Mouse (Mus musculus): ENCODE measurements around the gene Ntrk1. TPM values are rescaled to one million over a fixed set of nuclear protein-coding genes. Genes with fewer than 3 reads are reported as not detected.

The Ntrk1 gene
- polyA plus RNA-seq, 1 experiment from 2014 or later = not detected

- no peak for TF ChIP-seq CTCF (IDR thresholded peaks at IDR 0.05)
- ATAC-seq = no peak
- H3K27me3 ChIP-seq = peaks cover 62% of the 10 kb centered on the region
- no peak for DNase-seq (ENCODE audit: low read depth, low spot score)
- CTCF ChIA-PET = interaction anchor here (0.9 to 5.8 kb wide), 16 partner anchors 9 to 81 kb away, joined by 3 to 43 read pairs (median 8); partner anchors contain the start of genes Insrr, Lrrc71 and Ntrk1
- in situ Hi-C loops (cut with MboI; ENCODE audit: low pct_unique_long_range_greater_than_20kb) = loop anchor here (5.0 kb wide), 1 partner anchor 44 kb away; no protein-coding TSS in a partner anchor
- POLR2A ChIA-PET = interaction anchor here (1.0 kb wide), 1 partner anchor 22 kb away, joined by 3 read pairs; no protein-coding TSS in a partner anchor
Measured at GRCm38 (mm10) chr3:87816166-87816565, 21.2 kb upstream of the Ntrk1 start.

GRCm38 (mm10) chr3:87812873-87813272, 17.9 kb upstream of the Ntrk1 start:
- in situ Hi-C loops (cut with MboI; ENCODE audit: low pct_unique_long_range_greater_than_20kb) = no loop called here
- no peak for TF ChIP-seq CTCF (IDR thresholded peaks at IDR 0.05)
- H3K27me3 ChIP-seq = peaks cover 65% of the 10 kb centered on the region
- POLR2A ChIA-PET = no interaction called here
- DNase-seq (ENCODE audit: low read depth, low spot score) (no peak), ATAC-seq (peak; percentile 48)
- CTCF ChIA-PET = interaction anchor here (0.9 to 1.5 kb wide), 3 partner anchors 17 to 43 kb away, joined by 3 to 6 read pairs (median 3); no protein-coding TSS in a partner anchor

- H3K27me3 ChIP-seq = peaks cover 64% of the 10 kb centered on the region
- ChIA-PET POLR2A (interaction anchor here (0.6 kb wide), 1 partner anchor 199 kb away, joined by 3 read pairs; no protein-coding TSS in a partner anchor), CTCF (interaction anchor here (0.9 to 1.5 kb wide), 2 partner anchors 26 to 42 kb away, joined by 3 to 6 read pairs; no protein-coding TSS in a partner anchor)
- no peak for TF ChIP-seq CTCF (IDR thresholded peaks at IDR 0.05)
- DNase-seq (ENCODE audit: low read depth, low spot score) (no peak), ATAC-seq (no peak)
- in situ Hi-C loops (cut with MboI; ENCODE audit: low pct_unique_long_range_greater_than_20kb) = no loop called here
Measured at GRCm38 (mm10) chr3:87812413-87812812, 17.5 kb upstream of the Ntrk1 start.

GRCm38 (mm10) chr3:87811297-87811696, 16.3 kb upstream of the Ntrk1 start:
- ATAC-seq (no peak), DNase-seq (ENCODE audit: low read depth, low spot score) (no peak)
- no peak for TF ChIP-seq CTCF (IDR thresholded peaks at IDR 0.05)
- peaks cover 53% of the 10 kb centered on the region for H3K27me3 ChIP-seq
- in situ Hi-C loops (cut with MboI; ENCODE audit: low pct_unique_long_range_greater_than_20kb) = no loop called here
- CTCF ChIA-PET = interaction anchor here (0.9 to 1.2 kb wide), 2 partner anchors 27 to 56 kb away, joined by 3 read pairs; no protein-coding TSS in a partner anchor
- POLR2A ChIA-PET = no interaction called here

GRCm38 (mm10) chr3:87809322-87809962, 14.5 kb upstream of the Ntrk1 start:
- H3K27me3 ChIP-seq = peaks cover 54% of the 10 kb centered on the region
- POLR2A ChIA-PET = no interaction called here
- CTCF ChIA-PET = interaction anchor here (1.1 to 5.5 kb wide), 3 partner anchors 15 to 39 kb away, joined by 3 to 27 read pairs (median 8); partner anchors contain the start of gene Ntrk1
- no peak for TF ChIP-seq CTCF (IDR thresholded peaks at IDR 0.05)
- DNase-seq (ENCODE audit: low read depth, low spot score) (no peak), ATAC-seq (no peak)
- in situ Hi-C loops (cut with MboI; ENCODE audit: low pct_unique_long_range_greater_than_20kb) = no loop called here

GRCm38 (mm10) chr3:87804038-87804677, 9.2 kb upstream of the Ntrk1 start:
- POLR2A ChIA-PET = no interaction called here
- peaks cover 75% of the 10 kb centered on the region for H3K27me3 ChIP-seq
- in situ Hi-C loops (cut with MboI; ENCODE audit: low pct_unique_long_range_greater_than_20kb) = no loop called here
- no peak for TF ChIP-seq CTCF (IDR thresholded peaks at IDR 0.05)
- CTCF ChIA-PET = interaction anchor here (1.0 to 1.6 kb wide), 2 partner anchors 19 to 34 kb away, joined by 3 to 6 read pairs; no protein-coding TSS in a partner anchor
- ATAC-seq = no peak
- DNase-seq (ENCODE audit: low read depth, low spot score) = no peak

- no peak for DNase-seq (ENCODE audit: low read depth, low spot score)
- no peak for ATAC-seq
- in situ Hi-C loops (cut with MboI; ENCODE audit: low pct_unique_long_range_greater_than_20kb) = no loop called here
- ChIA-PET POLR2A (no interaction called here), CTCF (interaction anchor here (1.3 kb wide), 1 partner anchor 15 kb away, joined by 4 read pairs; no protein-coding TSS in a partner anchor)
- TF ChIP-seq CTCF (IDR thresholded peaks at IDR 0.05) = no peak
- peaks cover 83% of the 10 kb centered on the region for H3K27me3 ChIP-seq
Measured at GRCm38 (mm10) chr3:87801681-87802080, 6.7 kb upstream of the Ntrk1 start.

GRCm38 (mm10) chr3:87796736-87797334, 1.9 kb upstream of the Ntrk1 start, which contains the start of gene Insrr:
Gene Insrr (plus strand): TSS chr3:87796951.
- in situ Hi-C loops (cut with MboI; ENCODE audit: low pct_unique_long_range_greater_than_20kb) = no loop called here

GRCm38 (mm10) chr3:87795336-87796277, 645 bp upstream of the Ntrk1 start:
- POLR2A ChIA-PET = interaction anchor here (0.7 to 1.9 kb wide), 4 partner anchors 23 to 148 kb away, joined by 3 to 7 read pairs (median 5); no protein-coding TSS in a partner anchor
- CTCF ChIA-PET = interaction anchor here (0.8 to 3.8 kb wide), 15 partner anchors 9 to 65 kb away, joined by 3 to 43 read pairs (median 3); no protein-coding TSS in a partner anchor
- peaks cover 87% of the 10 kb centered on the region for H3K27me3 ChIP-seq
- no peak for ATAC-seq
- no peak for DNase-seq (ENCODE audit: low read depth, low spot score)
- in situ Hi-C loops (cut with MboI; ENCODE audit: low pct_unique_long_range_greater_than_20kb) = no loop called here
- TF ChIP-seq CTCF (IDR thresholded peaks at IDR 0.05) = no peak

More at GRCm38 (mm10) chr3:87796736-87797334, 1.9 kb upstream of the Ntrk1 start, which contains the start of gene Insrr:
- CTCF ChIA-PET = interaction anchor here (1.3 to 4.4 kb wide), 5 partner anchors 11 to 64 kb away, joined by 3 to 43 read pairs (median 18); no protein-coding TSS in a partner anchor
- no peak for DNase-seq (ENCODE audit: low read depth, low spot score)
- no peak for ATAC-seq
- peaks cover 89% of the 10 kb centered on the region for H3K27me3 ChIP-seq
- no peak for TF ChIP-seq CTCF (IDR thresholded peaks at IDR 0.05)
- POLR2A ChIA-PET = no interaction called here
